Mouse (Mus musculus): Measurements from ENCODE around the gene 2010111I01Rik. TPM values are rescaled to one million over a fixed set of nuclear protein-coding genes. Genes with fewer than 3 reads are reported as not detected.

The 2010111I01Rik gene
- polyA plus RNA-seq, 1 experiment from 2014 or later, result 30.5 TPM

- WGBS, result 82% methylated on average over 10 of the region's 10 CpGs
- H3K4me2 ChIP-seq (ENCODE audit: low read length), result no peak overlapping the region
- H3K27me3 ChIP-seq (replicated peaks; ENCODE audit: control insufficient read depth, insufficient read depth, low read length), result no peaks in the 10 kb centered on the region
- no peak overlapping the region for H3K27ac ChIP-seq (ENCODE audit: low read length)
- no peak overlapping the region for H3K9ac ChIP-seq (replicated peaks; ENCODE audit: low read depth, low read length)
- no peaks in the 10 kb centered on the region for H3K36me3 ChIP-seq (ENCODE audit: control insufficient read depth, insufficient read depth)
- ATAC-seq, result no peak
- H3K4me3 ChIP-seq (replicated peaks; ENCODE audit: low read length), result no peak overlapping the region
- peaks cover 5% of the 10 kb centered on the region for H3K4me1 ChIP-seq (replicated peaks; ENCODE audit: control insufficient read depth, insufficient read depth, low read length)
- H3K9me3 ChIP-seq (ENCODE audit: control insufficient read depth, low read length), result no peaks in the 10 kb centered on the region
Measured at GRCm38 (mm10) chr13:63324978-63325848, 360.5 kb downstream of the 2010111I01Rik start.

- no peak overlapping the region for H3K27ac ChIP-seq (ENCODE audit: low read length)
- ATAC-seq, result no peak
- peaks cover 9% of the 10 kb centered on the region for H3K4me1 ChIP-seq (replicated peaks; ENCODE audit: control insufficient read depth, insufficient read depth, low read length)
- no peak overlapping the region for H3K9ac ChIP-seq (replicated peaks; ENCODE audit: low read depth, low read length)
- no peak overlapping the region for H3K4me3 ChIP-seq (replicated peaks; ENCODE audit: low read length)
- no peaks in the 10 kb centered on the region for H3K27me3 ChIP-seq (replicated peaks; ENCODE audit: control insufficient read depth, insufficient read depth, low read length)
- WGBS, result 88% methylated on average over 2 of the region's 2 CpGs
- no peaks in the 10 kb centered on the region for H3K36me3 ChIP-seq (ENCODE audit: control insufficient read depth, insufficient read depth)
- no peak overlapping the region for H3K4me2 ChIP-seq (ENCODE audit: low read length)
- H3K9me3 ChIP-seq (ENCODE audit: control insufficient read depth, low read length), result no peaks in the 10 kb centered on the region
Measured at GRCm38 (mm10) chr13:63326015-63326414, 361.3 kb downstream of the 2010111I01Rik start.

GRCm38 (mm10) chr13:63330236-63330860 is 365.7 kb downstream of the 2010111I01Rik start:
- 3% methylated on average over 9 of the region's 9 CpGs for WGBS
- no peak overlapping the region for H3K27ac ChIP-seq (ENCODE audit: low read length)
- no peak overlapping the region for H3K4me3 ChIP-seq (replicated peaks; ENCODE audit: low read length)
- ATAC-seq, result peak; percentile 55
- no peak overlapping the region for H3K9ac ChIP-seq (replicated peaks; ENCODE audit: low read depth, low read length)
- no peaks in the 10 kb centered on the region for H3K27me3 ChIP-seq (replicated peaks; ENCODE audit: control insufficient read depth, insufficient read depth, low read length)
- H3K4me2 ChIP-seq (ENCODE audit: low read length), result peak overlapping the region; percentile 9; the same call in 1 of the 2 replicates
- no peaks in the 10 kb centered on the region for H3K36me3 ChIP-seq (ENCODE audit: control insufficient read depth, insufficient read depth)
- H3K9me3 ChIP-seq (ENCODE audit: control insufficient read depth, low read length), result no peaks in the 10 kb centered on the region
- peaks cover 9% of the 10 kb centered on the region for H3K4me1 ChIP-seq (replicated peaks; ENCODE audit: control insufficient read depth, insufficient read depth, low read length)

GRCm38 (mm10) chr13:63331379-63331778 is 366.7 kb downstream of the 2010111I01Rik start:
- H3K27ac ChIP-seq (ENCODE audit: low read length), result no peak overlapping the region
- H3K36me3 ChIP-seq (ENCODE audit: control insufficient read depth, insufficient read depth), result no peaks in the 10 kb centered on the region
- no peak overlapping the region for H3K4me3 ChIP-seq (replicated peaks; ENCODE audit: low read length)
- 32% methylated on average over 4 of the region's 4 CpGs for WGBS
- no peak overlapping the region for H3K9ac ChIP-seq (replicated peaks; ENCODE audit: low read depth, low read length)
- no peaks in the 10 kb centered on the region for H3K9me3 ChIP-seq (ENCODE audit: control insufficient read depth, low read length)
- H3K4me1 ChIP-seq (replicated peaks; ENCODE audit: control insufficient read depth, insufficient read depth, low read length), result peaks cover 14% of the 10 kb centered on the region
- H3K4me2 ChIP-seq (ENCODE audit: low read length), result no peak overlapping the region
- H3K27me3 ChIP-seq (replicated peaks; ENCODE audit: control insufficient read depth, insufficient read depth, low read length), result no peaks in the 10 kb centered on the region
- ATAC-seq, result no peak

GRCm38 (mm10) chr13:63332576-63333300 is 368.0 kb downstream of the 2010111I01Rik start:
- no peaks in the 10 kb centered on the region for H3K36me3 ChIP-seq (ENCODE audit: control insufficient read depth, insufficient read depth)
- no peak overlapping the region for H3K9ac ChIP-seq (replicated peaks; ENCODE audit: low read depth, low read length)
- no peak overlapping the region for H3K27ac ChIP-seq (ENCODE audit: low read length)
- H3K27me3 ChIP-seq (replicated peaks; ENCODE audit: control insufficient read depth, insufficient read depth, low read length), result no peaks in the 10 kb centered on the region
- no peak for ATAC-seq
- H3K4me2 ChIP-seq (ENCODE audit: low read length), result no peak overlapping the region
- no peaks in the 10 kb centered on the region for H3K9me3 ChIP-seq (ENCODE audit: control insufficient read depth, low read length)
- H3K4me3 ChIP-seq (replicated peaks; ENCODE audit: low read length), result no peak overlapping the region
- peaks cover 21% of the 10 kb centered on the region for H3K4me1 ChIP-seq (replicated peaks; ENCODE audit: control insufficient read depth, insufficient read depth, low read length)
- WGBS, result 41% methylated on average over 4 of the region's 4 CpGs

GRCm38 (mm10) chr13:63335421-63336134 is 370.9 kb downstream of the 2010111I01Rik start:
- Histone ChIP-seq H3K4me3 (replicated peaks; ENCODE audit: low read length) (no peak overlapping the region), H3K36me3 (ENCODE audit: control insufficient read depth, insufficient read depth) (no peaks in the 10 kb centered on the region), H3K9ac (replicated peaks; ENCODE audit: low read depth, low read length) (no peak overlapping the region), H3K9me3 (ENCODE audit: control insufficient read depth, low read length) (no peaks in the 10 kb centered on the region), H3K4me2 (ENCODE audit: low read length) (no peak overlapping the region), H3K27me3 (replicated peaks; ENCODE audit: control insufficient read depth, insufficient read depth, low read length) (no peaks in the 10 kb centered on the region), H3K27ac (ENCODE audit: low read length) (no peak overlapping the region), H3K4me1 (replicated peaks; ENCODE audit: control insufficient read depth, insufficient read depth, low read length) (peaks cover 12% of the 10 kb centered on the region)
- 72% methylated on average over 4 of the region's 4 CpGs for WGBS
- no peak for ATAC-seq

- Histone ChIP-seq H3K4me1 (replicated peaks; ENCODE audit: control insufficient read depth, insufficient read depth, low read length) (peaks cover 12% of the 10 kb centered on the region), H3K4me2 (ENCODE audit: low read length) (no peak overlapping the region), H3K27me3 (replicated peaks; ENCODE audit: control insufficient read depth, insufficient read depth, low read length) (no peaks in the 10 kb centered on the region), H3K27ac (ENCODE audit: low read length) (no peak overlapping the region), H3K4me3 (replicated peaks; ENCODE audit: low read length) (no peak overlapping the region), H3K9me3 (ENCODE audit: control insufficient read depth, low read length) (no peaks in the 10 kb centered on the region), H3K9ac (replicated peaks; ENCODE audit: low read depth, low read length) (no peak overlapping the region), H3K36me3 (ENCODE audit: control insufficient read depth, insufficient read depth) (no peaks in the 10 kb centered on the region)
- WGBS, result 2% methylated on average over 7 of the region's 7 CpGs
- peak; percentile 97 for ATAC-seq
Measured at GRCm38 (mm10) chr13:63336335-63336734, 371.6 kb downstream of the 2010111I01Rik start.

GRCm38 (mm10) chr13:63337239-63337960 is 372.7 kb downstream of the 2010111I01Rik start:
- ATAC-seq, result peak; percentile 8; the same call in 1 of the 2 replicates
- Histone ChIP-seq H3K9me3 (ENCODE audit: control insufficient read depth, low read length) (no peaks in the 10 kb centered on the region), H3K27me3 (replicated peaks; ENCODE audit: control insufficient read depth, insufficient read depth, low read length) (no peaks in the 10 kb centered on the region), H3K36me3 (ENCODE audit: control insufficient read depth, insufficient read depth) (no peaks in the 10 kb centered on the region), H3K4me3 (replicated peaks; ENCODE audit: low read length) (no peak overlapping the region), H3K27ac (ENCODE audit: low read length) (no peak overlapping the region), H3K4me2 (ENCODE audit: low read length) (no peak overlapping the region), H3K4me1 (replicated peaks; ENCODE audit: control insufficient read depth, insufficient read depth, low read length) (peaks cover 12% of the 10 kb centered on the region), H3K9ac (replicated peaks; ENCODE audit: low read depth, low read length) (no peak overlapping the region)
- 52% methylated on average over 8 of the region's 8 CpGs for WGBS
